Mouse (Mus musculus): ENCODE measurements around the gene Lrrc40.
"Not testable (repeated sequence)": the region's sequence is repeated elsewhere in the genome, so short reads cannot be mapped to it uniquely, and the experiment has no call there.

DNA sequence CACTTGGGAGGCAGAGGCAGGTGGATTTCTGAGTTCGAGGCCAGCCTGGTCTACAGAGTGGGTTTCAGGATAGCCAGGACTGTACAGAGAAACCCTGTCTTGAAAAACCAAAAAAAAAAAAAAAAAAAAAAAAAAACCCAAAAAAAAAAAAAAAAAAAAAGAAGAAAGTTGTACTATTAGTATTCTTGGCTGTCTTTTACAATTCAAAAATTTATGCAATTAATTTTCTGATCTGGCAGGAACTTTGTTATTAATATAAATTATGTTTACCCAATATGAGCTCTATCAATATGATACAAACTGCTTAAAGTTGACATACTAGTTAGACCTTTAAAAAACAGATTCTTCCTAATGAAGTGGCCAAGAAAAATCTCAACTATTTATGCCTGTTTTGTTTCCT is 66.1 kb downstream of the Lrrc40 start:
- TF ChIP-seq ZC3H11A (IDR thresholded peaks at IDR 0.05; ENCODE audit: borderline replicate concordance, low read depth, low read length); HCFC1 (IDR thresholded peaks at IDR 0.05; ENCODE audit: borderline replicate concordance, insufficient read depth, low read length); CHD2 (IDR thresholded peaks at IDR 0.05; ENCODE audit: low read depth, low read length): not testable (repeated sequence)
- TF ChIP-seq ZNF384 (IDR thresholded peaks at IDR 0.05; ENCODE audit: low read depth, low read length): peak; percentile 78
